Mouse (Mus musculus): ENCODE measurements at regions not wholly inside any gene's neighbourhood (a gene's known extent, or its start where the extent isn't known, plus 50 kb on each side); places are given as distances from the start of the nearest gene placed in this dataset.
A peak's percentile ranks its signal among the peaks of the same experiment; 100 is the strongest.

GRCm38 (mm10) chrX:23556271-23556670 is 136.6 kb upstream of the Wdr44 start:
- DNase-seq (ENCODE audit: low spot score), result no peak

- DNase-seq (ENCODE audit: low spot score), result peak; percentile 65
Measured at GRCm38 (mm10) chrX:23565581-23565980, 127.3 kb upstream of the Wdr44 start.

Measured in retina, embryonic 14.5 days (tissue).